Mouse (Mus musculus) MEL (cell line): ENCODE results near the gene Hdac11. TPM values are rescaled to one million over a fixed set of nuclear protein-coding genes. Genes with fewer than 3 reads are reported as not detected.

Experiments
- DNase-seq: peaks from one replicate; pipeline ENCODE4 v3.0.0; 2011; ENCODE audit warnings: low read depth, low spot score
- H3K27ac ChIP-seq: 2 replicates; pipeline ENCODE4 v1.5.1; 2012; ENCODE audit warnings: low read depth, mild to moderate bottlenecking, control low read depth, low read length, moderate library complexity; ENCODE audit not compliant: control insufficient read depth
- H3K27me3 ChIP-seq, 2 experiments: fragments of 150-350 bp in 1 of 2; sonication (generic) in 1 of 2; 2 replicates each; pipeline ENCODE4 v1.6.1; 2012; ENCODE audit warnings: low read length in 2 of 2, mild to moderate bottlenecking in 2 of 2, improper control_type of control experiment in 1 of 2, moderate library complexity in 1 of 2; ENCODE audit not compliant: insufficient read depth in 2 of 2, control insufficient read depth in 1 of 2
- H3K36me3 ChIP-seq, 2 experiments: 2 replicates each; pipeline ENCODE4 v1.6.1; 2012 to 2014; ENCODE audit warnings: low read length in 2 of 2, improper control_type of control experiment in 1 of 2, inconsistent platforms in 1 of 2, mild to moderate bottlenecking in 1 of 2; ENCODE audit not compliant: insufficient read depth in 2 of 2, control insufficient read depth in 1 of 2
- H3K4me1 ChIP-seq, 2 experiments: fragments of 150-350 bp in 1 of 2; sonication (generic) in 1 of 2; 2 replicates each; pipeline ENCODE4 v1.6.1; 2012; ENCODE audit warnings: low read length in 2 of 2, improper control_type of control experiment in 1 of 2, mild to moderate bottlenecking in 1 of 2; ENCODE audit not compliant: insufficient read depth in 2 of 2, control insufficient read depth in 1 of 2
- H3K4me3 ChIP-seq, 2 experiments: fragments of 150-350 bp in 1 of 2; sonication (generic) in 1 of 2; 2 replicates each; pipeline ENCODE4 v1.5.1; 2012; ENCODE audit warnings: low read depth in 2 of 2, low read length in 2 of 2, mild to moderate bottlenecking in 2 of 2, moderate library complexity in 2 of 2, control low read depth in 1 of 2, improper control_type of control experiment in 1 of 2; ENCODE audit not compliant: control insufficient read depth in 1 of 2, insufficient read depth in 1 of 2
- H3K79me2 ChIP-seq: 2 replicates; pipeline ENCODE4 v1.6.1; 2012; ENCODE audit warnings: mild to moderate bottlenecking, low read length, moderate library complexity; ENCODE audit not compliant: control insufficient read depth, poor library complexity, insufficient read depth
- H3K9ac ChIP-seq: 2 replicates; pipeline ENCODE4 v1.6.1; 2012; ENCODE audit warnings: low read depth, mild to moderate bottlenecking, control low read depth, low read length, moderate library complexity; ENCODE audit not compliant: control insufficient read depth, poor library complexity, severe bottlenecking
- H3K9me3 ChIP-seq: fragments of 150-350 bp; sonication (generic); replicated peaks from 2 replicates; pipeline ENCODE4 v1.6.1; 2012; ENCODE audit warnings: mild to moderate bottlenecking, low read length, improper control_type of control experiment, moderate library complexity; ENCODE audit not compliant: insufficient read depth
- BHLHE40 ChIP-seq: IDR thresholded peaks from 2 replicates; pipeline ENCODE4 v1.6.1; 2012; ENCODE audit warnings: low read depth, mild to moderate bottlenecking, inconsistent platforms, low read length, improper control_type of control experiment, borderline replicate concordance
- CHD1 ChIP-seq: IDR thresholded peaks from 2 replicates; pipeline ENCODE4 v1.6.1; 2012; ENCODE audit warnings: low read depth, mild to moderate bottlenecking, inconsistent platforms, low read length, improper control_type of control experiment
- E2F4 ChIP-seq: IDR thresholded peaks from 2 replicates; pipeline ENCODE4 v1.6.1; 2011; ENCODE audit warnings: low read depth, low read length, improper control_type of control experiment, borderline replicate concordance
- ELF1 ChIP-seq: IDR thresholded peaks from 2 replicates; pipeline ENCODE4 v1.6.1; 2014; ENCODE audit warnings: low read depth, mild to moderate bottlenecking, inconsistent platforms, low read length, improper control_type of control experiment, moderate library complexity
- ETS1 ChIP-seq: IDR thresholded peaks from 2 replicates; pipeline ENCODE4 v1.6.1; 2012; ENCODE audit warnings: low read depth, mild to moderate bottlenecking, inconsistent platforms, low read length, improper control_type of control experiment, moderate library complexity
- GABPA ChIP-seq: IDR thresholded peaks from 2 replicates; pipeline ENCODE4 v1.6.1; 2012; ENCODE audit warnings: low read depth, mild to moderate bottlenecking, inconsistent platforms, low read length, improper control_type of control experiment, moderate library complexity
- MAX ChIP-seq: IDR thresholded peaks from 2 replicates; pipeline ENCODE4 v1.6.1; 2011; ENCODE audit warnings: low read length, improper control_type of control experiment
- MEF2A ChIP-seq: IDR thresholded peaks from 2 replicates; pipeline ENCODE4 v1.6.1; 2014; ENCODE audit warnings: low read depth, mild to moderate bottlenecking, inconsistent platforms, low read length, improper control_type of control experiment; ENCODE audit not compliant: poor library complexity, insufficient replicate concordance, severe bottlenecking; ENCODE audit errors: extremely low read depth
- SMC3 ChIP-seq: IDR thresholded peaks from 2 replicates; pipeline ENCODE4 v1.6.1; 2011; ENCODE audit warnings: low read depth, low read length, improper control_type of control experiment
- TAL1 ChIP-seq: IDR thresholded peaks from 2 replicates; pipeline ENCODE4 v1.6.1; 2012; ENCODE audit warnings: mild to moderate bottlenecking, inconsistent platforms, low read length, moderate library complexity, mixed read lengths
- TCF12 ChIP-seq: IDR thresholded peaks from 2 replicates; pipeline ENCODE4 v1.6.1; 2014; ENCODE audit warnings: low read depth, mild to moderate bottlenecking, inconsistent platforms, low read length, improper control_type of control experiment, moderate library complexity
- ZC3H11A ChIP-seq: IDR thresholded peaks from 2 replicates; pipeline ENCODE4 v1.6.1; 2012; ENCODE audit warnings: low read depth, mild to moderate bottlenecking, inconsistent platforms, low read length, improper control_type of control experiment
- polyA plus RNA-seq, 2 experiments: library from polyadenylated mRNA; stranded (reverse) in 1 of 2; unstranded in 1 of 2; fragments of >175 nt in 1 of 2; fragments of >200 nt in 1 of 2; gene quantifications; 2 replicates each; pipeline versions ENCODE4 v1.2.1 to v1.2.4; 2012; ENCODE audit warnings: low replicate concordance in 2 of 2, low read depth in 1 of 2; ENCODE audit not compliant: insufficient read length in 2 of 2, insufficient read depth in 1 of 2, missing spikeins in 1 of 2
- total RNA-seq: library from RNA; depleted of rRNA; stranded (reverse); fragments of 300-350 nt; gene quantifications from 2 replicates; pipeline ENCODE4 v1.2.3, GENCODE M21; 2012

Hdac11 gene
- total and polyA plus RNA-seq, 3 experiments, result 3.3 to 6.0 TPM; not detected in 1

DNA sequence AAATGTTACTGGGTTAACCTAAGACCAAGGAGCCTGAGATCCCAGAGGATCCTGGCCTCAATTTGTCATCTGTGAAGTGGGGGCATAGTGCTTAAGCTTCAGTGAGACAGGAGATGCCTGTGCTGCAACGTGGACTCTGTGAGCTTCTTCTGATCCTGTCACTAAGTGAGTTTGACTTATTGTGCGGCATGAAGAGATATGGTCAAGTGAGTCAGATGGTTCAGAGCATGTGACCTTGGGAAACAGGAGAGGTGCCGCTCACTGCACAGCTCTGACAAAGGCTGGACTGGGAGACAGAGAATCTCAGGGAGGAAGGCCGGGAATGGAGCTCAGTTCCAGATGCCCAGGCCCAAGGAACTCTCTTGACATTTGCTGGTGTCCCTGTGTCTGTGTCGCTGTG is 49.3 kb downstream of the Hdac11 start:
- Histone ChIP-seq H3K9ac (no peak overlapping the region), H3K27me3 (peaks cover 5 to 6% of the 10 kb centered on the region in 2 experiments; a peak in 2 of 4 replicates)
- DNase-seq, result no peak

DNA sequence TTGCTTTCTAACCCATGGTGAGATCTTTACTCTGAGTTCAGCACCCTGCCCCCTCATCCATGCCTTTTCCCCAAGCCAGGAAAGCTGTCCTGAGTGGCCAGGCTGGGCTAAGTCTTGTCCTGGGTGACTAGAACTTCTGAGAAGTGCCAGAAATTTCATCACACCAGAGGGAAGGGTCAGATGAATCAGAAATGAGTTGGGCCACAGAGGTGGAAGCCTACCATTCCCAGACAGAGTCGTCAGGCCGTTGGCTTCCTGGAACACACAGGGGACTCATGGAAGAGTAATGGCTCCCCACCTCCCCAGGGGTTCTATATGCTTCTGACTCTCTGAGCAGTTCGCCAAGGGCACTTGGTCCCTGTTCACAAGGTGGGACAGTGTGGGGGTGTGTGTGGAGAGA is 51.0 kb downstream of the Hdac11 start:
- H3K27me3 ChIP-seq, result peaks cover 5 to 6% of the 10 kb centered on the region in 2 experiments; a peak in 2 of 4 replicates
- TF ChIP-seq MAX, result no peak
- no peak for TF ChIP-seq ELF1
- no peak for TF ChIP-seq MEF2A
- no peak for TF ChIP-seq TCF12
- TF ChIP-seq, all 39 proteins: peak for 0
- no peak overlapping the region for H3K4me3 ChIP-seq

More for the DNA sequence above, 49.3 kb downstream of the Hdac11 start:
- Histone ChIP-seq H3K27ac (no peak overlapping the region), H3K36me3 (no peaks in the 10 kb centered on the region), H3K4me1 (no peaks in the 10 kb centered on the region; a peak in 1 of 4 replicates), H3K79me2 (no peaks in the 10 kb centered on the region), H3K9me3 (no peaks in the 10 kb centered on the region), H3K4me3 (no peak overlapping the region)
- no peak for TF ChIP-seq BHLHE40
- no peak for TF ChIP-seq ZC3H11A
- no peak for TF ChIP-seq ETS1
- no peak for TF ChIP-seq TCF12
- TF ChIP-seq TAL1, result no peak

DNA sequence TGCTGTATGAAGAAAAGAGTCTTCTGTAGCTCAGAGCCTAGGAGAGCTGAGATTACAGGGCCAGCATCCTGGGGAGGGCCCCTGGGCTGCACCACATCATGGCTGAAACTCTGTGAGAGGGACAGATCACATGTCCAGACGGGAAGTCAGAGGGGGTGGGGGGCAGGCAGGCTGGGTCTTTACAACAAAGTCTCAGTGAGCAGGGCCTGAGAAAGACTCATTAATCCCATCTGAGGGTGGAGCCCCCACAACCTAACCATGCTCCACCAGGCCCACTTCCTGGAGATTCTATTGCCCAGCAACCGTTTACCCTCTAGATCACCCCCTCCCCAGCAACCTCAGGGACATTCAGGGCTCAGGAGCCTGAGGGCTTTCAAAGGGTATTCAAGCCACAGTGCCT is 53.3 kb downstream of the Hdac11 start:
- TF ChIP-seq GABPA (no peak), E2F4 (no peak), MAX (no peak), CHD1 (no peak), SMC3 (no peak)
- no peak overlapping the region for H3K4me3 ChIP-seq
- no peak for DNase-seq
- no peaks in the 10 kb centered on the region for H3K9me3 ChIP-seq
- H3K9ac ChIP-seq, result no peak overlapping the region
- peaks cover 0 to 11% of the 10 kb centered on the region in 2 experiments; a peak in 2 of 4 replicates for H3K4me1 ChIP-seq
- H3K27ac ChIP-seq, result no peak overlapping the region
- no peaks in the 10 kb centered on the region for H3K79me2 ChIP-seq
- peaks cover 0 to 3% of the 10 kb centered on the region in 2 experiments; a peak in 1 of 4 replicates for H3K36me3 ChIP-seq
- H3K27me3 ChIP-seq, result peaks cover 6% of the 10 kb centered on the region in 2 experiments

More for the DNA sequence above, 51.0 kb downstream of the Hdac11 start:
- no peak overlapping the region for H3K9ac ChIP-seq
- no peak overlapping the region for H3K27ac ChIP-seq
- no peak for DNase-seq
- no peaks in the 10 kb centered on the region for H3K79me2 ChIP-seq
- peaks cover 0 to 3% of the 10 kb centered on the region in 2 experiments; a peak in 1 of 4 replicates for H3K36me3 ChIP-seq
- no peaks in the 10 kb centered on the region for H3K9me3 ChIP-seq
- H3K4me1 ChIP-seq, result peaks cover 0 to 11% of the 10 kb centered on the region in 2 experiments; a peak in 2 of 4 replicates
